9 mouse cellular contexts compared by ENCODE assay signal in the genomic region with DNA sequence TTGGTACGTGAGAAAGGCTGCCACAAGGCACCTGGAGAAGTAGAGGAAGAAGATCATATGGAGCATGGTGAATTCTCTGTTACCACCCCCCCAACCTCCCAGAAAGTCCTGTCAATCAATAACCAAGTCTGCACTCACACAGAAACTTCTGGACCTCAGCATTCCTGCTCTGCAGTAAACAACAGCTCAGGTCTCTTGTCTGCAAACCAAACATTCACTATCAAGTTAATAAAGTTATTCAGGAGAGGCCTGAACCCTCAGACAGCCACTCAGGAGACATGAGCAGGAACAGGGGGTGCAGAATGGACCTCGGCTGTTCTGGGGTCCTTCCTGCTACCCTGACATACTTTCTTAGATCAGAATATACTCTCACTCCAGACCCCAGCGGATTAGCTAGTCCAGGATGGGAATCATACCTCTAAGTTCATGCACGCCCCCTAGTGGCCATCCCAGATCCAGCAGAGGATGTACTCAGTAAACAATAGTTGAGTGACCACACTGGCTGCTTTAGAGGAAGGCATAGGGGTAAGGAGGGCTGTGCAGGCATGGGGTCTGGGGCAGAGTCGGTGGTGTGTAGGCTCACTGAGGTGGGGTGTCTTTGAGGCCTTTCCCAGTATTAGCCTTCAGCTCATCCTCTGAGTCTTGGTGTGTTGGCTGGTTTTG. TPM values are rescaled to one million over a fixed set of nuclear protein-coding genes. Genes with fewer than 3 reads are reported as not detected.
DNase-seq lines count a peak whose midpoint lies in the region; ATAC-seq and TF ChIP-seq lines count a peak whose summit lies in the region.
"Had no signal": no experiment of that assay in that cellular context is flagged by ENCODE, and none has a peak within 500 bp of the region (broad histone marks: within the 10 kb centered on the region; RNA-seq: fewer than 3 reads in every experiment).

No protein-coding gene starts in this region.

- peaks cover 7% of the 10 kb centered on the region; the same call in 1 of the 2 replicates for H3K27me3 ChIP-seq in G1E (ENCODE audit: insufficient read depth, low read length)
- H3K27me3 ChIP-seq in testis, adult 2 months (ENCODE audit: control insufficient read depth, insufficient read depth, low read length), result no peaks in the 10 kb centered on the region
- H3K27me3 ChIP-seq: embryonic facial prominence, embryonic 15.5 days had no signal

- peaks cover 6% of the 10 kb centered on the region for H3K4me1 ChIP-seq in G1E (ENCODE audit: insufficient read depth, low read depth, low read length)
- no peaks in the 10 kb centered on the region for H3K4me1 ChIP-seq in bone marrow macrophage, adult 2 months (ENCODE audit: control insufficient read depth, insufficient read depth, low read length)
- peaks cover 11% of the 10 kb centered on the region for H3K4me1 ChIP-seq in testis, adult 2 months (ENCODE audit: control insufficient read depth, insufficient read depth, low read length)

- no peak for TF ChIP-seq POLR2A in bone marrow macrophage, adult 2 months (IDR thresholded peaks at IDR 0.05; ENCODE audit: borderline replicate concordance, low read depth, low read length)
- TF ChIP-seq POLR2A in testis, adult 2 months (IDR thresholded peaks at IDR 0.05; ENCODE audit: control insufficient read depth, low read depth, low read length), result no peak

- intact Hi-C loops in left cerebral cortex, postnatal 14 days (cut with DNase I), result loop anchor here (2.0 to 10.0 kb wide), 2 partner anchors 341 to 411 kb away; a partner anchor contains a TSS
- intact Hi-C loops in left cerebral cortex, postnatal 36 days (cut with DNase I), result loop anchor here (5.0 kb wide), 1 partner anchor 414 kb away; a partner anchor contains a TSS

- TF ChIP-seq CTCF in G1E (IDR thresholded peaks at IDR 0.05; ENCODE audit: low read depth, low read length), result peak; percentile 29
- peak; percentile 79 for TF ChIP-seq CTCF in bone marrow macrophage, adult 2 months (IDR thresholded peaks at IDR 0.05; ENCODE audit: low read depth, low read length)
- TF ChIP-seq CTCF in testis, adult 2 months (IDR thresholded peaks at IDR 0.05; ENCODE audit: control insufficient read depth, insufficient read depth, insufficient replicate concordance, low read depth, low read length), result peak; percentile 61; the same call in 1 of the 2 replicates

- no peak overlapping the region for H3K27ac ChIP-seq in bone marrow macrophage, adult 2 months (ENCODE audit: insufficient read depth, low read depth, low read length)
- H3K27ac ChIP-seq in testis, adult 2 months (ENCODE audit: control insufficient read depth, insufficient read depth, low read depth, low read length), result no peak overlapping the region
- H3K27ac ChIP-seq: embryonic facial prominence, embryonic 15.5 days had no signal

- no peak for ATAC-seq in G1E (ENCODE audit: extremely low read depth, insufficient number of reproducible peaks, low FRiP score, poor library complexity, severe bottlenecking)

- H3K9me3 ChIP-seq in G1E (replicated peaks), result no peaks in the 10 kb centered on the region
- H3K9me3 ChIP-seq: embryonic facial prominence, embryonic 15.5 days had no signal

- no peak overlapping the region for H3K4me3 ChIP-seq in G1E (ENCODE audit: low read depth, low read length)
- no peak overlapping the region for H3K4me3 ChIP-seq in bone marrow macrophage, adult 2 months (ENCODE audit: insufficient read depth, low read length)
- no peak overlapping the region for H3K4me3 ChIP-seq in testis, adult 2 months (ENCODE audit: control insufficient read depth, low read depth, low read length)
- H3K4me3 ChIP-seq: embryonic facial prominence, embryonic 15.5 days had no signal

- peak; percentile 38 to 54 for DNase-seq in left cerebral cortex, postnatal 14 days (ENCODE audit: low spot score in 2 of 2)
- no peak for DNase-seq in left cerebral cortex, postnatal 36 days (ENCODE audit: low spot score in 2 of 2)
- no peak for DNase-seq in G1E (ENCODE audit: low spot score)
- peak; percentile 88 to 90 for DNase-seq in kidney, postnatal 25 days
- DNase-seq in heart, adult 8-10 months (ENCODE audit: low spot score), result no peak

- no peaks in the 10 kb centered on the region for H3K36me3 ChIP-seq in G1E (replicated peaks)
- no peaks in the 10 kb centered on the region for H3K36me3 ChIP-seq in testis, adult 2 months (ENCODE audit: control insufficient read depth, insufficient read depth, low read length)
- H3K36me3 ChIP-seq: embryonic facial prominence, embryonic 15.5 days had no signal

RNA-seq across cellular contexts. Expression of a gene that starts 12.8 kb away (rescaled TPM):
- 10 to 100 TPM; 41.4 to 44.3 TPM for total RNA-seq in left cerebral cortex, postnatal 14 days (2021)
- 10 to 100 TPM; 42.5 to 64.6 TPM for total RNA-seq in left cerebral cortex, postnatal 36 days (2021)
- total RNA-seq in G1E (2014; fragmentation: Nextera tagmentation), result not detected in 2 replicates
- under 0.01 and 0.22 TPM in 2 replicates for total RNA-seq in G1E (2017)
- not detected in 2 replicates for polyA plus RNA-seq in G1E (2012)
- not detected in 2 replicates for polyA plus RNA-seq in bone marrow macrophage, adult 2 months (2012; ENCODE audit: insufficient read depth, insufficient read length, missing spikeins)
- 25.8 and 32.4 TPM in 2 replicates for polyA plus RNA-seq in testis, adult 2 months (2012; rRNA removed)
- total RNA-seq in heart, adult 8-10 months (2022), result not detected
- total RNA-seq: neutrophil, adult 5-6 weeks had no signal

RNA-seq across cellular contexts. Expression of a gene that starts 14.1 kb away (rescaled TPM):
- 1 to 10 TPM; 6.6 to 7.5 TPM for total RNA-seq in left cerebral cortex, postnatal 14 days (2021)
- 1 to 10 TPM; 5.7 to 5.8 TPM for total RNA-seq in left cerebral cortex, postnatal 36 days (2021)
- not detected in 2 replicates for total RNA-seq in G1E (2014; fragmentation: Nextera tagmentation)
- total RNA-seq in G1E (2017), result 0.38 TPM in 1 of 2 replicates, not detected in the other
- not detected in 2 replicates for polyA plus RNA-seq in G1E (2012)
- 225 and 245 TPM in 2 replicates for polyA plus RNA-seq in bone marrow macrophage, adult 2 months (2012; ENCODE audit: insufficient read depth, insufficient read length, missing spikeins)
- 45.8 and 54.6 TPM in 2 replicates for polyA plus RNA-seq in testis, adult 2 months (2012; rRNA removed)
- 1 to 10 TPM; 1.7 to 5.8 (median 3.9) TPM for total RNA-seq in heart, adult 8-10 months (2022)
- total RNA-seq: neutrophil, adult 5-6 weeks had no signal

RNA-seq across cellular contexts. Expression of a gene that starts 43.6 kb away (rescaled TPM):
- total RNA-seq in left cerebral cortex, postnatal 14 days (2021), result 100 to 1,000 TPM; 158 to 184 TPM
- 100 to 1,000 TPM; 110 to 129 TPM for total RNA-seq in left cerebral cortex, postnatal 36 days (2021)
- total RNA-seq in G1E (2014; fragmentation: Nextera tagmentation) (not detected in 2 replicates), G1E (2017) (0.06 and 0.16 TPM in 2 replicates)
- polyA plus RNA-seq in G1E (2012), result not detected in 2 replicates
- polyA plus RNA-seq in bone marrow macrophage, adult 2 months (2012; ENCODE audit: insufficient read depth, insufficient read length, missing spikeins), result not detected in 2 replicates
- polyA plus RNA-seq in testis, adult 2 months (2012; rRNA removed), result 35.9 and 50.1 TPM in 2 replicates
- 10 to 100 TPM; 14.4 to 22.4 (median 18.8) TPM for total RNA-seq in heart, adult 8-10 months (2022)
- total RNA-seq: neutrophil, adult 5-6 weeks had no signal

Comparison
In these comparisons a context has a peak if more than half of its experiments do, and no peak if none do; other contexts are left out.
1. DNase-seq: peak in left cerebral cortex, postnatal 14 days (2 of 2) and kidney, postnatal 25 days (2 of 2); none in left cerebral cortex, postnatal 36 days (0 of 2), G1E (single experiment) and heart, adult 8-10 months (single experiment).
2. CTCF ChIP-seq: peak in every context shown above with its lines; median percentile 79 in bone marrow macrophage, adult 2 months; 61 in testis, adult 2 months; 29 in G1E.
3. RNA of a gene that starts 12.8 kb away (total RNA-seq): 42.5 to 64.6 TPM in left cerebral cortex, postnatal 36 days and 41.4 to 44.3 TPM in left cerebral cortex, postnatal 14 days; under 0.01 to 0.22 TPM in G1E and not detected in heart, adult 8-10 months; every median in the first group is over 10 times any median in the second.
4. RNA of a gene that starts 43.6 kb away (total RNA-seq): 158 to 184 TPM in left cerebral cortex, postnatal 14 days, 110 to 129 TPM in left cerebral cortex, postnatal 36 days and 14.4 to 22.4 TPM in heart, adult 8-10 months; 0.06 to 0.16 TPM in G1E; every median in the first group is over 10 times any median in the second.